Mouse (Mus musculus) erythroblast, embryonic 14.5 days (primary cell): ENCODE measurements around the gene Akap6.

ENCODE experiments used
- GATA1 ChIP-seq: IDR thresholded peaks from 2 replicates; pipeline ENCODE4 v1.6.1; 2012; ENCODE audit warnings: low read length, inconsistent platforms, mixed read lengths
- TAL1 ChIP-seq: IDR thresholded peaks from 3 replicates; pipeline ENCODE4 v1.6.1; 2012; ENCODE audit warnings: low read length, inconsistent platforms, mixed read lengths

GRCm38 (mm10) chr12:53057606-53058005 lies 358.4 kb downstream of the Akap6 start:
- no peak for TF ChIP-seq TAL1
- TF ChIP-seq GATA1: no peak
